Mouse (Mus musculus) kidney, embryonic 14.5 days (tissue): ENCODE results near the gene Fam50b. TPM values are rescaled to one million over a fixed set of nuclear protein-coding genes. Genes with fewer than 3 reads are reported as not detected.

Experiments used
- ATAC-seq: fragments of 200-750 bp; cut with Nextera tagmentation; 2 replicates; pipeline ENCODE4 v1.8.0; 2017; ENCODE audit warnings: moderate number of reproducible peaks, mild to moderate bottlenecking, moderate TSS enrichment, moderate library complexity; ENCODE audit not compliant: low FRiP score, low TSS enrichment
- H3K27ac ChIP-seq: fragments of 300-500 bp; sonication (generic); 2 replicates; pipeline ENCODE4 v1.5.1; 2014; ENCODE audit warnings: low read depth, mild to moderate bottlenecking, low read length, moderate library complexity, mixed read lengths
- H3K27me3 ChIP-seq: fragments of 300-500 bp; sonication (generic); 2 replicates; pipeline ENCODE4 v1.6.1; 2014; ENCODE audit warnings: mild to moderate bottlenecking, low read length; ENCODE audit not compliant: control insufficient read depth, insufficient read depth
- H3K36me3 ChIP-seq: fragments of 300-500 bp; sonication (generic); 2 replicates; pipeline ENCODE4 v1.6.1; 2014; ENCODE audit warnings: low read length, mixed read lengths; ENCODE audit not compliant: control insufficient read depth, insufficient read depth
- H3K4me1 ChIP-seq: fragments of 300-500 bp; sonication (generic); 2 replicates; pipeline ENCODE4 v1.6.1; 2014; ENCODE audit warnings: low read length, mixed read lengths; ENCODE audit not compliant: control insufficient read depth, insufficient read depth
- H3K4me2 ChIP-seq: fragments of 300-500 bp; sonication (generic); replicated peaks from 2 replicates; pipeline ENCODE4 v1.6.1; 2014; ENCODE audit warnings: low read depth, mild to moderate bottlenecking, low read length
- H3K4me3 ChIP-seq: fragments of 300-500 bp; sonication (generic); 2 replicates; pipeline ENCODE4 v1.5.1; 2014; ENCODE audit warnings: mild to moderate bottlenecking, low read length
- H3K9ac ChIP-seq: fragments of 300-500 bp; sonication (generic); 2 replicates; pipeline ENCODE4 v1.6.1; 2014; ENCODE audit warnings: low read depth, mild to moderate bottlenecking, low read length, moderate library complexity
- H3K9me3 ChIP-seq: fragments of 300-500 bp; sonication (generic); 2 replicates; pipeline ENCODE4 v1.6.1; 2016; ENCODE audit warnings: low read length; ENCODE audit not compliant: control insufficient read depth
- WGBS: fragments of 180-500 bp; shearing (Covaris S2); extraction: QIAGEN DNeasy Blood & Tissue Kit; methylation state at CpG from one replicate; pipeline ENCODE4 v1.1.7; 2014; 5-methylcytosine and 5-hydroxymethylcytosine counted together
- polyA plus RNA-seq: library from polyadenylated mRNA; unstranded; fragments of >200 nt; fragmentation: Nextera tagmentation; extraction: Ambion mirVana; gene quantifications from 2 replicates; pipeline ENCODE4 v1.2.1, GENCODE M21; 2014

Gene Fam50b
- polyA plus RNA-seq, 1 experiment from 2014 or later: not detected

DNA sequence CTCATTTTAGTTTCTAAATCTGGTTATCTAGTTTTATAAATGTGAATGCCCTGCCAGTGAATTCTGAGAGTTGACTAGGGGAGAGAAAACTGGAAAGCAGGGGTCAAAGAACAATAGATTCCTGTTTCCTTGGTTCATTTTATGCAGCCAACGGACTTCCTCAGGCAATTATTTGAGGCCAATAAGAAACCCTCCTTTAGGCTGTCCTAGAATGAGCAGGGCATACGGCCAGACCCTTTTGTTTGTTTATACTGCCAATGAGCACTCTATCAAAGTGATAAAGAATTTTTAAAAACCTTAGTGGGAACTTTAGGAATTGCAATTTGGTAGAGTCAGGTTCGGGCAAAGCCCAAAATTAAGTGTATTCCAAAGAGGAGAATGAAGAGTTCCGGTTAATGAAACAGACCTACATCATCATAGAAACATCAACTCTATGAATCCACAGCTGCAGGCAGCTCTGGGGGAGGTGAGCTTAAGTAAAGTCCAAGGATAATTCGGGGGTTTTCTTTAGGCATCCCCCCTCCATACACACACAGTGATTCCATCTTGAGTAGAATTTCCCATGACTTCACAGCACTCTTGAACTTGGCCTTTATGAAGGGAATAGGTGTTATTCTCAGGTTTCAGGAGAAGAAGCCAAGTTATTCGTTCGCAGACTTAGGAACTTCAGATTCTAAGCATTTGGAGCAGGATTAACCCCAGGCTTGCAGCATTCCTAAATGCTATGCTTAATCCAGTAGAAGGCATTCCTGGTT lies 46.4 kb downstream of the Fam50b start:
- H3K36me3 ChIP-seq: no peaks in the 10 kb centered on the region
- H3K4me2 ChIP-seq: no peak overlapping the region
- H3K9ac ChIP-seq: no peak overlapping the region
- ATAC-seq: no peak
- H3K27ac ChIP-seq: peak overlapping the region; percentile 47; the same call in 1 of the 2 replicates
- H3K27me3 ChIP-seq: no peaks in the 10 kb centered on the region
- no peaks in the 10 kb centered on the region for H3K9me3 ChIP-seq
- no peak overlapping the region for H3K4me3 ChIP-seq
- WGBS: 41% methylated on average over 7 of the region's 7 CpGs
- H3K4me1 ChIP-seq: peaks cover 17% of the 10 kb centered on the region

DNA sequence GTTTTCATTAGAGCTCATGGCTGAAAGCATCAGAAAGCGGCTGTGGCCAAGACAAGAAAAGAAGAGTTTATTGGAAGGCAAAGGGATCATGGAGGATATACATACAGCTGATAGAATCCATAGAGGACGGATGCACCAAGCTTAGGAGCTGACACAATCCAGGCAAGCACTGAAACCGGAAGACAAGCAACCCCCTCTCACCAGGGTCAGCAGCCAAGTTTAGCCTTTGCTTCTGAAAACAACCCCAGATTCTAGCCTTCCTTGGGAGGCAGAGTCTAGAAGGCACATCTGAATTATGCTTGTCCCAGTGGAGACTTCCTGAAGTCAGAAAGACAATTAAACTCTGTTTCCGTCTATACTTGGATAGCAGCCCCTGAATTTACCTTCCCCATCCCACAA lies 47.0 kb downstream of the Fam50b start:
- ATAC-seq: no peak
- H3K9ac ChIP-seq: no peak overlapping the region
- 52% methylated on average over 4 of the region's 4 CpGs for WGBS

DNA sequence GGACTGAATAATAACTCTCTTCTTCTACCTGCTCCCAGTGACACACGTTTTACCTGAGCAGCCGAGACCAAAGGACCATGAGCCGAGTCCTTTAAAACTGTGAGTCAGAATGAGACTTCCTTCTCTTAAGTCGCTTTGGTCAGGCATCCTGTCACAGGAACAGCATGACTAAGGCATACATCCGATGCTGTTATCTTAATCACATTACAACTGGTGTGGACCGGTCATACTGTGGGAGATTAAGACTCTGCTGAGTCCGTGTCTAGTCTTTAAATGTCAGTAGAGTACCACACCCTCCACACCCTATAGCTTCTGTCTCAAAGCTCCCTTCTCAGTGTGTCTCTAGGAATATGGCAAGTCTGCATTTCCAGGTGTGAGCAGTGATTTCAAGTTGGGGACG lies 50.2 kb downstream of the Fam50b start:
- Histone ChIP-seq H3K4me3 (no peak overlapping the region), H3K4me1 (peaks cover 17% of the 10 kb centered on the region), H3K36me3 (no peaks in the 10 kb centered on the region), H3K27ac (no peak overlapping the region), H3K9me3 (no peaks in the 10 kb centered on the region), H3K27me3 (no peaks in the 10 kb centered on the region), H3K9ac (no peak overlapping the region), H3K4me2 (no peak overlapping the region)
- ATAC-seq: no peak
- WGBS: 76% methylated on average over 8 of the region's 8 CpGs

More for the DNA sequence above, 47.0 kb downstream of the Fam50b start:
- Histone ChIP-seq H3K4me1 (peaks cover 17% of the 10 kb centered on the region), H3K27me3 (no peaks in the 10 kb centered on the region), H3K4me2 (no peak overlapping the region), H3K4me3 (no peak overlapping the region), H3K36me3 (no peaks in the 10 kb centered on the region), H3K27ac (peak overlapping the region; percentile 37; the same call in 1 of the 2 replicates), H3K9me3 (no peaks in the 10 kb centered on the region)

DNA sequence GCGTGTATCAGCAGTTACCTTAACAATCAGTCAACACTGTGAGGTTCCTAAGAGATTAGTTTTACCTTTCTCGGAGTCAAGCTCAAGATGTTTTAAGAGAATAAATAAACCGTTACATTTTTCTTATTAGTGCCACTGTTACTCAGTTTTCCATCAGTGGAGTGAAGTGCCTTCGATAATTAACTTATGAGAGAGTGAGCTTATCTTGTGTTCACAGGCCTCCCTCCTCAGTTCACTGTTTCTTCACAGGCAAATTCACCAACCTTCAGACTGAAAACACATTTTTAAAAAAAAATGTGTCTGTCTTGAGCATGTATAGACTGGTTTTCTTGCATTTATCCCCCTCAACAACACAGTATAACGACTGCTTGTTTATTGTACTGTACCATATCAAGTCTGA lies 52.0 kb downstream of the Fam50b start:
- Histone ChIP-seq H3K27me3 (no peaks in the 10 kb centered on the region), H3K9me3 (no peaks in the 10 kb centered on the region), H3K27ac (no peak overlapping the region), H3K4me3 (no peak overlapping the region), H3K9ac (no peak overlapping the region), H3K36me3 (no peaks in the 10 kb centered on the region), H3K4me2 (no peak overlapping the region), H3K4me1 (peaks cover 7% of the 10 kb centered on the region)
- ATAC-seq: no peak
- 88% methylated on average over 5 of the region's 5 CpGs for WGBS

- Histone ChIP-seq H3K36me3 (no peaks in the 10 kb centered on the region), H3K9me3 (no peaks in the 10 kb centered on the region), H3K4me2 (no peak overlapping the region), H3K4me1 (no peaks in the 10 kb centered on the region), H3K4me3 (no peak overlapping the region), H3K27me3 (no peaks in the 10 kb centered on the region), H3K9ac (no peak overlapping the region), H3K27ac (no peak overlapping the region)
- WGBS: 72% methylated on average over 5 of the region's 5 CpGs
- ATAC-seq: no peak
These were observed 52.9 kb downstream of the Fam50b start for GRCm38 (mm10) chr13:34787546-34787945.

DNA sequence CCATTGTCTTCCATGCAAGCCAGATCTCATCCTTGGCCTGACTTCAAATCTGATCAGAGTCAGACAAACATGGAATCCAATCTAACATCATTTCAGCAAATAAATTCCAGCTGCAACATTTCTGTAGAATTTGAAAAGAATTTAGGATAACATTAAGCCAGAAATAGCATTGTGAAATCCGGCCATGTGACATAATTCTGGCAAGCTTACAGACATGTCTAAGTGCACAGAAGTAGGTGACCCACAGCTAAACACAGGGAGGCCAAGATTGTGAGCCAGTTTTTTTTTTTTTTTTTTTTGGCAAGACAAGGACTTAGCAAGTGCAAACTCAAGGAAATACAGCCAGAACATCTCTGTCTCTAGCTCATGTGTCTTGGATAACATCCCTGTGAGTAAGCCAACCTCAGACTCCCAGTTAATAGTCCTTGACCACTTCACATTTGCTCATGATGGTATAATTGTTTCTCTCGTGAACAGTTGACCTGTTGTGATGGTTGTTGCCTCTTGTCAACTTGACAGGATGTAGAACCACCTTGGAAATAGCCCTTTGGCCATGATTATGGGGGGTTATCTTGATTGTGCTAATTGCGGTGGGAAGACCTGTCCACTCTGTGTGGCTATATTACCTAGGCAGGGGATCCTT lies 54.6 kb downstream of the Fam50b start:
- Histone ChIP-seq H3K4me1 (no peaks in the 10 kb centered on the region), H3K27ac (no peak overlapping the region), H3K9me3 (no peaks in the 10 kb centered on the region), H3K4me3 (no peak overlapping the region), H3K27me3 (no peaks in the 10 kb centered on the region), H3K4me2 (no peak overlapping the region), H3K9ac (no peak overlapping the region), H3K36me3 (no peaks in the 10 kb centered on the region)
- no peak for ATAC-seq
- WGBS: 57% methylated on average over 3 of the region's 3 CpGs

- Histone ChIP-seq H3K36me3 (no peaks in the 10 kb centered on the region), H3K27ac (no peak overlapping the region), H3K27me3 (no peaks in the 10 kb centered on the region), H3K9me3 (no peaks in the 10 kb centered on the region), H3K9ac (no peak overlapping the region), H3K4me1 (no peaks in the 10 kb centered on the region), H3K4me2 (no peak overlapping the region), H3K4me3 (no peak overlapping the region)
- no peak for ATAC-seq
- 70% methylated on average over 7 of the region's 7 CpGs for WGBS
These were observed 58.4 kb downstream of the Fam50b start for GRCm38 (mm10) chr13:34793066-34793465.

- H3K4me3 ChIP-seq: no peak overlapping the region
- no peak overlapping the region for H3K9ac ChIP-seq
- ATAC-seq: no peak
- no peaks in the 10 kb centered on the region for H3K36me3 ChIP-seq
- H3K9me3 ChIP-seq: no peaks in the 10 kb centered on the region
- H3K4me2 ChIP-seq: no peak overlapping the region
- H3K4me1 ChIP-seq: no peaks in the 10 kb centered on the region
- no peak overlapping the region for H3K27ac ChIP-seq
- WGBS: 42% methylated on average over 2 of the region's 2 CpGs
- no peaks in the 10 kb centered on the region for H3K27me3 ChIP-seq
These were observed 59.2 kb downstream of the Fam50b start for GRCm38 (mm10) chr13:34793816-34794215.

DNA sequence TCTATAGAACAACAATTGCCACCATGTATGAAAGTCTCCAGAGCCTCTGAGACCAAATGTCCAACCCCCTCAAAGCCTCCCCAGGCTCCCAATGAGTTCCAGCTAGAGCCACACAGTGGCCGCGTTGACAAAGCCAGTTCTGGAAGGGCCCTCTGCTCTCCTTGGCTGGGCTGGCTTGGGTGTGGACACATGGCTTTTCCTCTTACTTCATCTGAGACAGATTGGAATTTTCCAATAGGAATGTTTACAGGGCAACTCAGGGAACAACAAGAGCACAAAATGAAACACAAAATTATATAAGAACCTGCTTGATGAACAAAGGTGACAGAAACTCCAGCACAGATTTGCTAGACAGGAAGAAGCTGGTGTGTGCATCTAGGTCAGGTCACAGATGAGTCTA lies 59.8 kb downstream of the Fam50b start:
- 76% methylated on average over 2 of the region's 2 CpGs for WGBS
- H3K4me2 ChIP-seq: no peak overlapping the region
- H3K36me3 ChIP-seq: no peaks in the 10 kb centered on the region
- no peaks in the 10 kb centered on the region for H3K9me3 ChIP-seq
- no peak for ATAC-seq
- no peaks in the 10 kb centered on the region for H3K27me3 ChIP-seq
- H3K27ac ChIP-seq: no peak overlapping the region
- H3K4me1 ChIP-seq: no peaks in the 10 kb centered on the region
- no peak overlapping the region for H3K4me3 ChIP-seq
- H3K9ac ChIP-seq: no peak overlapping the region
